Mouse (Mus musculus) heart, embryonic 13.5 days (tissue): ENCODE results near the gene Fgfr2. TPM values are rescaled to one million over a fixed set of nuclear protein-coding genes. Genes with fewer than 3 reads are reported as not detected.
A peak's percentile ranks its signal among the peaks of the same experiment; 100 is the strongest.

Experiments used
- ATAC-seq: fragments of 200-750 bp; cut with Nextera tagmentation; 2 replicates; pipeline ENCODE4 v1.8.0; 2017; ENCODE audit warnings: moderate TSS enrichment; ENCODE audit not compliant: insufficient number of reproducible peaks, low FRiP score, low TSS enrichment; ENCODE audit errors: extremely low read depth
- H3K27ac ChIP-seq: fragments of 300-500 bp; sonication (generic); replicated peaks from 2 replicates; pipeline ENCODE4 v1.5.1; 2015; ENCODE audit warnings: moderate library complexity, mild to moderate bottlenecking, inconsistent platforms
- H3K27me3 ChIP-seq: fragments of 300-500 bp; sonication (generic); replicated peaks from 2 replicates; pipeline ENCODE4 v1.6.1; 2015; ENCODE audit warnings: mild to moderate bottlenecking, inconsistent platforms
- H3K36me3 ChIP-seq: fragments of 300-500 bp; sonication (generic); 2 replicates; pipeline ENCODE4 v1.6.1; 2015; ENCODE audit warnings: mild to moderate bottlenecking, inconsistent platforms
- H3K4me1 ChIP-seq: fragments of 300-500 bp; sonication (generic); 2 replicates; pipeline ENCODE4 v1.6.1; 2015; ENCODE audit warnings: inconsistent platforms
- H3K4me2 ChIP-seq: fragments of 300-500 bp; sonication (generic); 2 replicates; pipeline ENCODE4 v1.6.1; 2015; ENCODE audit warnings: inconsistent platforms, mild to moderate bottlenecking, moderate library complexity
- H3K4me3 ChIP-seq: fragments of 300-500 bp; sonication (generic); 2 replicates; pipeline ENCODE4 v1.5.1; 2015; ENCODE audit warnings: moderate library complexity, mild to moderate bottlenecking, inconsistent platforms
- H3K9ac ChIP-seq: fragments of 300-500 bp; sonication (generic); 2 replicates; pipeline ENCODE4 v1.6.1; 2015; ENCODE audit warnings: inconsistent platforms, mild to moderate bottlenecking, moderate library complexity
- H3K9me3 ChIP-seq: fragments of 300-500 bp; sonication (generic); 2 replicates; pipeline ENCODE4 v1.6.1; 2016; ENCODE audit warnings: inconsistent platforms
- WGBS: fragments of 180-500 bp; shearing (Covaris S2); methylation state at CpG from one replicate; pipeline ENCODE4 v1.1.7; 2015; ENCODE audit warnings: mixed read lengths; 5-methylcytosine and 5-hydroxymethylcytosine counted together
- polyA plus RNA-seq: library from polyadenylated mRNA; unstranded; fragments of >200 nt; fragmentation: Nextera tagmentation; extraction: Ambion mirVana; gene quantifications from 2 replicates; pipeline ENCODE4 v1.2.1, GENCODE M21; 2015

Gene Fgfr2
- polyA plus RNA-seq, 1 experiment from 2014 or later = 22.5 TPM

DNA sequence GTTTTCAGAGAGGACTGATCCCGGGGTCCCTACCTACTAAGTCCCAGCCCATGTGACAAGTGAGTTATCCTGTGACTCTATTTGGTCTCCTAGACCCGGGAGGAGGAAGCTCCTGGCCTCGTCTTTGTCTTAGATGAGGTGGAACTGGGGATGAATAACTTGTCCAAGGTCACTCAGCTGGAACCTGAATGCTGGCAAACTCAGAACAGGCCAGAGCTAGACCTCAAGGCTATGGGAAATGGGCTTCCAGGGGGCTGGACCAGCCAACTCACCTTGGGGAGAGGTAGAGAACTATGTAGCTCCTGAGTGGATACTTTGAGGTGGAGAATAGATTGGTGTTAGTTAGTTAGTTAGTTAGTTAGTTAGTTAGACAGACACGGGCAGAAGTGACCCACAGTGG, 2185.1 kb downstream of the Fgfr2 start:
- no peak overlapping the region for H3K27ac ChIP-seq
- H3K36me3 ChIP-seq = no peaks in the 10 kb centered on the region
- H3K4me2 ChIP-seq = peak overlapping the region; percentile 96
- peaks cover 54% of the 10 kb centered on the region for H3K4me1 ChIP-seq
- no peaks in the 10 kb centered on the region for H3K9me3 ChIP-seq
- H3K4me3 ChIP-seq = no peak overlapping the region
- no peak for ATAC-seq
- 47% methylated on average over 4 of the region's 4 CpGs for WGBS
- no peak overlapping the region for H3K9ac ChIP-seq
- peaks cover 65% of the 10 kb centered on the region for H3K27me3 ChIP-seq

DNA sequence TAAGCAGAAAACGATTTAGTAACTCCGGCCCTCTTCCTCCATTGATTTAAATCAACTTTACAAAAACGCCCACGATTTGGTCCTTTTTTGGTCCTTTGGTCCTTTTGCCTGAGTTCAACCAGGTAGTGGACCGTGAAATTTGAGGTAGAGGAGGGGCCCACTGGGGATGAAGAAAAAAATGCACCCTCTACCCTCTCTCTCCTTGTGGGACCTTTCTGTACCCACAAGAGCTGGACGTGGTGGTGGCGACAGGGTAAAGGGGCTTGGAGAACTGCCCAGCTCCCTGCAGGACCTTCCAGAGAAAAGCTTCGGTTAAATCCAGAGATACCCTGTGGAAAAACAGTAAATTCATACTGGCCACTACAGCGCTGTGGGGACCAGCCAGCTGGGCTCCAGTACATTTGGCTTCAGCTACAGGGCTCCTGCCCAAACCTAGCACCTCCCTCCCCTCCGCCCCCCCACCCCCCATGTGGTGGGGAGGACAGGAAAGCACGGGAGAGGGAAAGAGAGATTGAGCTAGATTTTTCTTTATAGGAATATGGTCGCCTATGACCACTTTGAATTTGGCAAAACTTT, 2185.8 kb downstream of the Fgfr2 start:
- H3K9ac ChIP-seq = peak overlapping the region; percentile 85
- no peak overlapping the region for H3K27ac ChIP-seq
- 19% methylated on average over 12 of the region's 12 CpGs for WGBS
- H3K27me3 ChIP-seq = peaks cover 71% of the 10 kb centered on the region
- peaks cover 54% of the 10 kb centered on the region for H3K4me1 ChIP-seq
- ATAC-seq = no peak
- H3K4me2 ChIP-seq = peak overlapping the region; percentile 96
- H3K4me3 ChIP-seq = peak overlapping the region; percentile 73
- H3K36me3 ChIP-seq = no peaks in the 10 kb centered on the region
- no peaks in the 10 kb centered on the region for H3K9me3 ChIP-seq

DNA sequence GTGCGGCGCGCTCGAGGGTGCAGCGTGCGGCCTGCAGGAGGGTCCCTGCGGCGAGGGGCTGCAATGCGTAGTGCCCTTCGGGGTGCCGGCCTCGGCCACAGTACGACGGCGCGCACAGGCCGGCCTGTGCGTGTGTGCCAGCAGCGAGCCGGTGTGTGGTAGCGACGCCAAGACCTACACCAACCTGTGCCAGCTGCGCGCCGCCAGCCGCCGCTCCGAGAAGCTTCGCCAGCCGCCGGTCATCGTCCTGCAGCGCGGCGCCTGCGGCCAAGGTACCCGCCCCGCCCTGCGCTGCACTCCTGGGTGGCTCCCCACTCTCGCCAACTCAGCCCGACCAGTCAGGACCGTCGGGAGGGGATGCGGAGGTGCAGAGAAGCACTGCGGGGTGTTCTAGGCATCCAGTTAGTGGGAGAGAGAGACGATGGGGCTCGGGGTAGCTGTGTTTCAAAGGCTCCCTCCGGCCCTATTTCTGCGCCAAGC, 2186.6 kb downstream of the Fgfr2 start:
- peak overlapping the region; percentile 73 for H3K4me3 ChIP-seq
- H3K27me3 ChIP-seq = peaks cover 73% of the 10 kb centered on the region
- H3K4me1 ChIP-seq = peaks cover 54% of the 10 kb centered on the region
- H3K27ac ChIP-seq = peak overlapping the region; percentile 48
- no peaks in the 10 kb centered on the region for H3K9me3 ChIP-seq
- WGBS = under 1% methylated on average over 49 of the region's 49 CpGs
- no peak for ATAC-seq
- H3K36me3 ChIP-seq = no peaks in the 10 kb centered on the region
- peak overlapping the region; percentile 96 for H3K4me2 ChIP-seq
- H3K9ac ChIP-seq = peak overlapping the region; percentile 85

DNA sequence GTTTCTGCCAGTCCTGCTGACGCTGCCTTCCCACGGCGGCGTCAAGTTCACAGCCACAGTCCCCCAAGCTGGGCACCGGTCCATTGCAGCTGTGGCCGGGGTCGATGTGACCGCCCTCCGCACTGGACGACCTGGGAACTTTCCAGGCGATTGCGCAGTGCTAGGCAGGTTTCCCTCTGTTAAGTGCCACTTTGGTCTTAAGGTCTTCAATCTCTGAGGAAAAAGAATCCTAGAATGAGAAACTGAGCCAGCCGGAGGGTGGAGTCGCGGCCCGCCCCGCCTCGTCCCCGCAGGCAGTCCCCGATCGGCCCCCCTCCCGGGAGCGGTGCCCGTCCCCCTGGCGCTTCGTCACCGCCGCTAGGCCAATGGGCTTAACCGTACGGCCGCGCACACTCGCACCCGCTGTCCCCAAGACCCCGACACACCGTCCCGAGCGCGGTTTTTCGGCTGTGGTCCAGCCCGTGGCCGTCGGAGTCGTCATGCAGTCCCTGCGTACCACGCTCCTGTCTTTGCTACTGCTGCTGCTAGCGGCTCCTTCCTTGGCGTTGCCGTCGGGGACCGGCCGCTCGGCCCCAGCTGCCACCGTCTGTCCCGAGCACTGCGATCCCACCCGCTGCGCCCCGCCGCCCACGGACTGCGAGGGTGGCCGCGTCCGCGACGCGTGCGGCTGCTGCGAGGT, 2187.2 kb downstream of the Fgfr2 start, which contains the start of gene Htra1:
Htra1 (plus strand) TSS at position 319 of the 679 bp plus-strand sequence.
- peak within 1 kb of the TSS; percentile 85 for H3K9ac ChIP-seq
- no peaks in the 10 kb centered on the region for H3K36me3 ChIP-seq
- under 1% methylated on average over 70 of the region's 70 CpGs for WGBS
- peak within 1 kb of the TSS; percentile 96 for H3K4me2 ChIP-seq
- peaks cover 73% of the 10 kb centered on the region for H3K27me3 ChIP-seq
- H3K27ac ChIP-seq = peak within 1 kb of the TSS; percentile 48
- H3K9me3 ChIP-seq = no peaks in the 10 kb centered on the region
- peaks cover 52% of the 10 kb centered on the region for H3K4me1 ChIP-seq
- ATAC-seq = peak; percentile 61; the same call in 1 of the 2 replicates
- peak within 1 kb of the TSS; percentile 73 for H3K4me3 ChIP-seq

DNA sequence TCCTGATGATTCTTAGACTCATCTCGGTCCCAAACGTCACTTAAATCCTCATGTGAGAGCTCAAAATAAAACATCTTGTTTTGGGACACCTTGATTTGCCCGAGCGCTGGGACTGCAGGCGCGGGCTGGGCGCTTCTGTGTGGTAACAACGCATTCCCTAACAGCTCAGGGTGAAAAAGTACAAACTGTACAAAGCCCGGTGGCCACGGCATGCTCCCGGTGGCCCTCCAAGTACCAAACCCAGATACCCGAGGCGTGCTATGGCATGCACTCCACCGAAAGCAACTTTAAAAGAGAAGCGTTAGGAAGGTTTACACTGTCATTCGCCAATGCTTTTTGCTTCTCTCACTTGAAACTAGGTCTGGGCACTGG, 2187.7 kb downstream of the Fgfr2 start:
- Histone ChIP-seq H3K4me3 (peak overlapping the region; percentile 73), H3K9ac (peak overlapping the region; percentile 85), H3K9me3 (no peaks in the 10 kb centered on the region), H3K36me3 (no peaks in the 10 kb centered on the region), H3K27ac (no peak overlapping the region), H3K4me2 (peak overlapping the region; percentile 96), H3K27me3 (peaks cover 73% of the 10 kb centered on the region), H3K4me1 (peaks cover 47% of the 10 kb centered on the region)
- ATAC-seq = no peak
- 7% methylated on average over 16 of the region's 16 CpGs for WGBS

DNA sequence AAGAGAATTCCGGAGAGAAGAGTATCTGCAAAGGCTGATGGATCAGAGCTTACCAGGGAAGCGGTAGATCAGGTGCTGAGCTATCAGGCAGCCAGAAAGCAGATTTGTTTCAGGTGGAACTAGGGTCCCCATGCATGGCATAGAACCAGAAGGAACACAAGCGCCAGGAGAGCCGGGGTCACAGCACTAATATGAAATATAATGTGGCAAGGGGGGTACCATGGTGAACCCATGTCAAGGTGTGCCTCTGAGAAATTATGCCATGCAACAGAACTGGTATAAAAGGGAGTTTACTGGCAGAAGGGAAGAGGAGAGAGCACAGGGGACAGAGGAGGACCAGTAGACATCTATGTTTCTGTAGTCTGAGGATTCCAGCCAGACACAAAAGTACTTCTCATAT, 2188.5 kb downstream of the Fgfr2 start:
- Histone ChIP-seq H3K9ac (no peak overlapping the region), H3K4me2 (peak overlapping the region; percentile 96; the same call in 1 of the 2 replicates), H3K4me1 (peaks cover 40% of the 10 kb centered on the region), H3K27ac (no peak overlapping the region), H3K27me3 (peaks cover 71% of the 10 kb centered on the region), H3K4me3 (peak overlapping the region; percentile 73; the same call in 1 of the 2 replicates), H3K9me3 (no peaks in the 10 kb centered on the region), H3K36me3 (no peaks in the 10 kb centered on the region)
- ATAC-seq = no peak
- 78% methylated on average over 4 of the region's 4 CpGs for WGBS

DNA sequence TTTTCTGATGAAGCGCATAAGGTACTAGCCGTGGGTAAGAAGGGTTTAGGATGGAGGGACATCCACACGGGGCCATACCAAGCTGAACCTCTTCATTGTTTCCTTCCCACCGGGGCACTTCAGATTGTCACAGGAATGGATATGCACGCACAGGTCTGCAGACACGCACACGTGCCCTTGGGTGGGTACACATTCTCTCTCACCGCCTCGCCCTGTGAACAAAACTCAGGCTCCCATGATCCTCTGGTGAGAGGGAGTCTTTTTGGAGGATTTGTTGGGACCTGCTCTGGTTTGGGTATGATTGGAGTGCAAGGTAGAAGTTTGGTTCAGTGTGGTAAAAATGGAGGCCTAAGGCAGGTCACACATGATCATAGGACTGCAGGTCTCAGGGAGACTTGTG, 2190.2 kb downstream of the Fgfr2 start:
- no peak overlapping the region for H3K27ac ChIP-seq
- H3K4me3 ChIP-seq = no peak overlapping the region
- no peaks in the 10 kb centered on the region for H3K9me3 ChIP-seq
- 79% methylated on average over 9 of the region's 9 CpGs for WGBS
- no peak for ATAC-seq
- peaks cover 53% of the 10 kb centered on the region for H3K27me3 ChIP-seq
- H3K36me3 ChIP-seq = no peaks in the 10 kb centered on the region
- no peak overlapping the region for H3K4me2 ChIP-seq
- no peak overlapping the region for H3K9ac ChIP-seq
- H3K4me1 ChIP-seq = peaks cover 25% of the 10 kb centered on the region

DNA sequence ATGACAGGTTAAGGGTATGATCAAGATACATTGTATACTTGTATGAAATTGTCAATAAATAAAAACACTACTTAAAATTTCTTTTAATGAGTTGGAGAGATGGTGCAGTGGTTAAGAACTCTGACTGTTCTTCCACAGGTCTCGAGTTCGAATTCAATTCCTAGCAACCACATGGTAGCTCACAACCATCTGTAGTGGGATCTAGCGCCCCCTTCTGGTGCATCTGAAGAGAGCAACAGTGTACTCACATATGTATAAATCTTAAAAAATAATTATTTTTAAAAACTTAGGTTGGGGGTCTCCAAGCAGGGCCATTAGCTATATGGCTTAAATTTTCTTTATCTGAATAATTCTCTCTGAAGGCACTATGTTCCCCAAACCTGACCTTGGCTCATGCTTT, 2192.7 kb downstream of the Fgfr2 start:
- WGBS = 63% methylated on average over 3 of the region's 3 CpGs
- peaks cover 8% of the 10 kb centered on the region for H3K4me1 ChIP-seq
- no peak overlapping the region for H3K4me3 ChIP-seq
- no peak for ATAC-seq
- H3K9ac ChIP-seq = no peak overlapping the region
- H3K27me3 ChIP-seq = peaks cover 32% of the 10 kb centered on the region
- no peaks in the 10 kb centered on the region for H3K9me3 ChIP-seq
- H3K27ac ChIP-seq = no peak overlapping the region
- no peak overlapping the region for H3K4me2 ChIP-seq
- H3K36me3 ChIP-seq = no peaks in the 10 kb centered on the region

DNA sequence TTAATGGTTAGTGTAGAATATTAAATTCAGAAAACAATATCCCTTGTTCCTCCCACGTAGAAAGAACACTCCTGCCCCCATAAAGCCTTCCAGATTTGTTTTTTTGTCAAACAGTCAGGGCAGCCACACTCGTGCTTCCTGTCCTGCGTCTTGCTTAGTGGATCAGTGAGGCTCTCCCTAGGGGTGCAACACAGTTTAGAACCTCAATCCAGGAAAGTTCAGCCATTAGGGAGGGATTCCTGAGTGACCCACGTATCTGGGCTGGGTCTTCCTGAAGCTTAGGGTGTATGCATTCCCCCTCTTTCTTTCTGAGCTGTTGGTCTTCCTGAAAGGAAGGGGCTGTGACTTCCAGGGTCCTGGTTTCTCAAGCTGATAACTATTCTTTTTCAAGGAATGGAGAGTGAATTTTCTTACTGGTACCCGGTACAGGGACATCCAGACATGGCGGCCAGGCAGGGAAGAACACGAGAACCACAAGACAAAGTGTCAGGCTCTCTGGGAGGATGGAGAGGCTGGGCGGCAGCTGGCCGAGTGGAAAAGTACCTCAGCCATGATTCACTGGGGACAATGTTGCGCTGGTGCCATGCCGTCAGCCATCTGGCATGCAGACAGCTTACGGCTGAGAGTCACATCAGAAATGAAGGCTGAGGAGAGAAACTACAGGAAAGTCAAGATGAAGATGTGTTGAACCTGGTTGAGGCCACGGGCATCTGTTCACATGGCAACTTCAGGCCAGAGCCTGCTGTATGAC, 2200.0 kb downstream of the Fgfr2 start:
- no peak overlapping the region for H3K27ac ChIP-seq
- no peaks in the 10 kb centered on the region for H3K9me3 ChIP-seq
- no peak overlapping the region for H3K9ac ChIP-seq
- no peaks in the 10 kb centered on the region for H3K27me3 ChIP-seq
- H3K4me3 ChIP-seq = no peak overlapping the region
- ATAC-seq = no peak
- H3K4me1 ChIP-seq = no peaks in the 10 kb centered on the region; the same call in 1 of the 2 replicates
- WGBS = 65% methylated on average over 13 of the region's 13 CpGs
- no peak overlapping the region for H3K4me2 ChIP-seq
- H3K36me3 ChIP-seq = no peaks in the 10 kb centered on the region

DNA sequence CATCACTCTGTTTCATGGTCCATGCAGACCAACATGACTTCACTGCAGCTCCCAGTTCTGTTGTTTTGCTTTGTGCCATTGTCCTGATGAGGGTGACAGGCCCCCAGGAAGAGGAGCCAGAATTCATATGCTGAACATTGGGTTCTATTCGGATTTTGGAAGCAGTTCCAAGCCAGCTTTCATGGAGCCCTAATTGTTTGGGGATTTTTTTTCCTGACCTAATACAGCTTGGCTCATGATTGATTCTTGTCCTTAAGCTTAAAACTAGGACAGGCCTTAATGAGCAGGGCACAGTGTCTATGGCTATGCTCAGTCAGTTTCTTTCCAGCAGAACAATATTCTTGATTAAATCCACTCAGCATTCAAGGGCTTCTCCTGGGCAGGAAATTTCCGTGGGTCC, 2204.9 kb downstream of the Fgfr2 start:
- Histone ChIP-seq H3K27me3 (no peaks in the 10 kb centered on the region), H3K4me3 (no peak overlapping the region), H3K27ac (no peak overlapping the region), H3K4me2 (no peak overlapping the region), H3K9ac (no peak overlapping the region), H3K9me3 (no peaks in the 10 kb centered on the region), H3K36me3 (peaks cover 12% of the 10 kb centered on the region), H3K4me1 (no peaks in the 10 kb centered on the region; the same call in 1 of the 2 replicates)
- 73% methylated on average over 2 of the region's 2 CpGs for WGBS
- no peak for ATAC-seq

DNA sequence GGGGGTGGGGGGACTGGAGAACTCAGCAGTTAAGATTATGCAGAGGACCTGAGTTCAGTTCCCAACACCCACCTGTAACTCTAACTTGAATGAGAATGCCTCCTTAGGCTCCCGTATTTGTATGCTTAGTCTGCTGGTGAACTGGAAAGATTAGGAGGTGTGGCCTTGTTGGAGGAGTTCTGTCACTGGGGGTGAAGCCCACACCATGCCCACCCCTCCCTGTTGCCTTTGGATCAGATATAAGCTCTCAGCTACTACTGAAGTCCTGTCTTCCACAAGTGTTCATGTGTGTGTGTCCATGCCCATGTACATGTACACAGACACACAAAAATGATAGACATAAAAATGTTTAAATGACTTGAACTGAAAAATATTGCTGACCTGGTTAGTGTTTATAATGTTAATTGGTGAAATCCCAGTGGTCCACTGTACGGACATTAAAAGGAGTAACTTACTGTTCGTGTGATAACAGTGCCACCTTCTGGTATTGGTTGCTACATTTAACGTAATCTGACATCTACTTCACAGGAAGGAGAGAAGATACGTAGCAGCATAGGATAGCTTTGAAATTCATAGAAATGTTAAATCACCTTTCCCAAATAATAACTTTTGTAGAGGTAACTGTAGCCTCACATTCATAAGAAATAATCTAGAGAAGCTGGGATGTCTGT, 2208.3 kb downstream of the Fgfr2 start:
- H3K9me3 ChIP-seq = no peaks in the 10 kb centered on the region
- H3K27ac ChIP-seq = no peak overlapping the region
- no peaks in the 10 kb centered on the region for H3K27me3 ChIP-seq
- H3K4me2 ChIP-seq = no peak overlapping the region
- no peak overlapping the region for H3K9ac ChIP-seq
- ATAC-seq = no peak
- WGBS = 43% methylated on average over 5 of the region's 5 CpGs
- H3K4me1 ChIP-seq = no peaks in the 10 kb centered on the region; the same call in 1 of the 2 replicates
- H3K36me3 ChIP-seq = peaks cover 43% of the 10 kb centered on the region
- H3K4me3 ChIP-seq = no peak overlapping the region
